Mouse (Mus musculus): ENCODE measurements around the gene Zdhhc3.
A peak's percentile ranks its signal among the peaks of the same experiment; 100 is the strongest.

Gene Zdhhc3

DNA sequence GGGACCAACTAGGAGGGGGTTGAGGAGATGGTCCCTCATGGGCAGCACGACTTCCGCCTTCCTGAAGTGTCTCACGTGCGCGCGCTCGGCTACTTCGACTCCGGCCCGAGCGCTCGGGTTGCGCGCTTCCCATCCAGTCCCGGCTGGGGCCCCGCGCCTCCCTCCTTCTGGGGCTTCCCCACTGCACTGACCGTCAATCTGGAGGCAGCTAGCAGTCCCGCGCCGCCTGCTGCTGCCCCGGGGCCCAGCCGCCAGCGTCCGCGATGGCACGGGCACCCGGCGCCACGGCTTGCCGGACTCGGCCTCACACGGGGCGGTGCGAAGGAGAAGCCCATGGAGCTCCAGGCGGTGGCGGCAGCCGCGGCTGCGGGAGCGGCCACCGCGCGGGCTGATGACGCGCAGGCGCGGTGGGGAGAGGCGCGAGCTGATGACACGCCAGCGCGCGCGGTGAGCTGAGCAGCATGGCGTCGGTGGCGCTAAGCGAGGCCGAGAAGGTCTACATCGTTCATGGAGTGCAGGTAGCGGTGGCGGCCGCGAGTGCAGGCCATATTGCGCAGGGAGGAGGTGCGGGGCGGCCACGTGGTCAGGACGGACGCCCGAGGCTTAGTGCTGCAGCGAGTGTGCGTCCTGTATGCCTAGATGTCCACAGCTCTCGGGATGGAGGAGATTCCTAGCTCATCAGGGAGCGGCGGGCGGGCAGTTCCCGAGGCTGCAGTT, at the start of gene Zdhhc3, which contains the start of gene Exosc7:
TSS of gene Zdhhc3 (minus strand) at position 401 of the 717 bp plus-strand sequence.
TSS of gene Exosc7 (plus strand) at position 411 of the 717 bp plus-strand sequence.
- peak; percentile 87 for DNase-seq

DNA sequence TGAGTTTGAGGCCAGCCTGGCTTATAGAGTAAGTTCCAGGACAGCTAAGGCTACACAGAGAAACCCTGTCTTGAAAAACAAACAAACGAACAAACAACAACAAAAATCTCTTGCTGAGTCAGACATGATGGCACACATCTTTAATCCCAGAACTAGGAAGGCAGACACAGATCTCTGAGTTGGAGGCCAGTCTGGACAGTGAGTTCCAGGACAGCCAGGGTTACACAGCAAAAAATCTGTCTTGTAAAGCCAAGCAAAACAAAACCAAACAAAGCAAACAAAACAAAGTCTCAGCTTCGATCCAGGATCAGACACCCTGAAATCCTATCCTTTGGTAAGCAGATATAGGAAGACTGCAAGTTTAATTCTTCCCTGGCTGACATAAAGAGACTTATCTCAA, 48.8 kb upstream of the Zdhhc3 start:
- DNase-seq: no peak

DNA sequence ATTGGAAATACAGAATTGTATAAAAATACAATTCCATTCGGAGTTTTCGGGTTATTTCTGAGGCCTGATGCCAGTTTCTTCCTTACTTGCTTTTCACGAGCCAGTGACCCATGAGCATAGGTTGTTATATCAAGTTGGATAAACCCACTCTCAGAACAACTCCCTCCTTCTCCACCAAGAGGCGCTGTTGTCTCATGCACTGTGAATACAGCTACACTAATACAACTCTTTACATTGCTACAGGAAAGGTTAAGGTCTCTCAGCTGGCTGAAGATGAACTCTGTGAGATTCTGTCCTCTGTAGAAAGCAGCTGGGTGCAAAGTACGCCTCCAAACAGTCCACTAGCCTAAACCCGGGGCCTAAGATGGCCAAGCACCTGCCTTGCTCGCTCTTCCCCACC, 46.3 kb upstream of the Zdhhc3 start:
- peak; percentile 47 for DNase-seq

DNA sequence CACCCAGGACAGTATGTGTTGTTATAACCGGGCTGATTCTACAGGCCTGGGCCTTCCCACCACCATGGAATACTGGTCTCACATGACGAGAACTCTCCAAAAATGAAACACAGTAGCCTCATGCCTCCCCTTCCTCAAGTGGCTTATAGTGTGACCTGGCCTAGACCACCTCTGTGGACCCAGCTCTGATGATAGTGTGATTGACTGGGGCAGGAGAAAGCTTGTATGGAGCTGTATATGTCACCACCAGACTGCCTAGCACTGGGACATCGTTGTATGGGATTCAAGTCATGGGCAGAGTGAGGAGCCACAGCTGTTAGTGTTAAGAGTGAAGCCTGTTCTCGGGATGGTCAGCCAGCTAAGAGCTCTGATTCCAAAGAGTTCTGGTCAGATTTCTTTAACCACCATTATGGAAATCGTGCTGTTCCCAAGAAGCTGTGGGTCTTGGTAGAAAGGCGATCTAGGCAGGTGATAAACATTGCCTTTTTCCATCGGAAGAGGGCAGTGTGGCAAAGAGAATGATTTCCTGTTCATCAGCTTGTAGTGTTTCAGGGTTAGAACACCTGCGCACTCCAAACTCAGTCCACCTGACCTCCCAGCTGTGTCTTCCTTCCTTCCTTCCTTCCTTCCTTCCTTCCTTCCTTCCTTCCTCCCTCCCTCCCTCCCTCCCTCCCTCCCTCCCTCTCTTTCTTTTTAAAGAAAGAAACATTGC, 45.3 kb upstream of the Zdhhc3 start:
- peak; percentile 12 for DNase-seq

DNA sequence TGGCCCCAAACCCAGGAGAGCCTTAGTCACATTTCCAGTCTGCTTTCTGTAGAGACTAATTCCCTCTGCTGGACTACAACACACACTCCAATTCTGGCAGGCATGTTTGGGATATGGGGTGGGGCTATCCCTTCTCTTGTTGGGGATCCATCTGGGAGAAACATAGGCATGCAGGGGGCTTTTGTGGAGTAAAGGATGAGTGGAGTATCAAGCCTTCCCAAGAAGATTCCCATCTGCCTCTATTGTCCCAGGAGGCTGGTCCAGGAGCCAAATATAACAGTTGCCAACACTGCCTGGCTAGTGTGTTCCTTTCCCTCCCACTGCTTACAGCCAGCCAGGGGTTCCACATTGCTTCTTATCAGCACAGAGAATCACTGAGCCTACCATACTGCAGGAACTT, 44.7 kb upstream of the Zdhhc3 start:
- DNase-seq: peak; percentile 16

DNA sequence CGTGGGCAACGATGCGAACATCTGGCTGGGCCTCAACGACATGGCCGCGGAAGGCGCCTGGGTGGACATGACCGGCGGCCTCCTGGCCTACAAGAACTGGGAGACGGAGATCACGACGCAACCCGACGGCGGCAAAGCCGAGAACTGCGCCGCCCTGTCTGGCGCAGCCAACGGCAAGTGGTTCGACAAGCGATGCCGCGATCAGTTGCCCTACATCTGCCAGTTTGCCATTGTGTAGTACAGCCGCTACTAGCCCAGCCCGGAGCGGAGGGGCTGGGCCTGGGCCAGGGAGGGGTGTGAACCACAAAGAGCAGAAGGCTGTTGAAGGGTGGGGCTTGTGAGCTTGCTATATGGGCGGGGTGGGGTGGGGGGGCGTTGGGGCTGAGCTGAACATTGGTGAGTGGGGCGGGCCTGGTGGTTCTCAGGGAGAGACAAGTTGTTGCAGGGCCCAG, 43.9 kb upstream of the Zdhhc3 start:
- DNase-seq: peak; percentile 61

DNA sequence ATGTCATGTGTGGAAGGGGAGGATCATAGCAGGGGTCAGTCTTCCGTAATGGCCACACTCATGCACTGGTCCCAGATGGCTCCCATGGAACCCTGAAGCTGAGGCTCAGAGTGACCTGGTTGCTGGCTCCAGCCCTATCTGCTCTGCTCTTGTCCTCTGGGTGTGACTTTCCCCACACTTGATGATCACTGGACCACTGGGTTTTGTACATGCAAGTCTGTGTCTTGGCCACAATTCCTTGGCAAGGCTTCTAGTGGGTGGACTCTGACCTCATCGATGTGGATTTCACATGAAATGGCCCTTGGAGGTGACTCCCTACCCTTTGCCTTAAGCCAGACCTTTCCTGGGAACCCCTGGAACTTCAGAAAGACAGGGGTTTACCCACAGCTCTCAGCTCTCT, 40.1 kb upstream of the Zdhhc3 start:
- DNase-seq: no peak

DNA sequence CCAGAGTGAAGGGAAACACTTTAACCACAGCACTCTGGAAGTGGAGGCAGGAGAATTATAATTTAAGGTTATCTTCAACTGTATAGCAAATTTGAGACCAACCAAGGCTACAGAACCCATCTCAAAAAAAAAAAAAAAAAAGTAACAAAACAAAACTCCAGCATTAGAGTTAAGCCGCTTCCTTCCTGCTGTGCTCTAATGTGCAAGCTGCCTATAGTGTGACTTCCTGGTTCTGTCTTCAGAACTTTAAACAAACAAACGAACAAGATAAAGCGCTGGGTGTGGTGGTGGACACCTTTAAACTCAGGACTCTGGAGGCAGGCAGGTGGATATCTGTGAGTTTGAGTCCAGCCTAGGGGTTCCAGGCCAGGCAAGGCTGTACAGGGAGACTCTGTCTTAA, 39.0 kb upstream of the Zdhhc3 start:
- no peak for DNase-seq

DNA sequence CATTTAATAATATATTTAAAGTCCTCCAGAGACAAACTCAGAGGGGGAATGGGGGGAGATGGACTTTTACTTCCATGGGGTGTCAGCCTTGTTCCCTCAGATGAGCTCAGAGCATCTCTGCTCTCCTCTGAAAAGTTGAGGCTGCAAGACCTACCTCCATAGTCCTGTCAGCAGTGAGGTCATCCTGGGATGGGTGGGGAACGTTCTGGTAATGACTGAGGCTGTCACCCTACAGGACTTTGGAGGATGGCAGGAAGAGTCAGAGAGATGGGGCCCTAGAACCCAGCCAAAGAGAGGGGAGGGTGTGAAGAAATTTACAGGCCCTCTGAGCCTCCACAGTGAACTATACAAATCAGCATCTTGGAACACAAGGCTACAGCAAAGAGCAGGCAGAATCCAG, 38.6 kb upstream of the Zdhhc3 start:
- no peak for DNase-seq

DNA sequence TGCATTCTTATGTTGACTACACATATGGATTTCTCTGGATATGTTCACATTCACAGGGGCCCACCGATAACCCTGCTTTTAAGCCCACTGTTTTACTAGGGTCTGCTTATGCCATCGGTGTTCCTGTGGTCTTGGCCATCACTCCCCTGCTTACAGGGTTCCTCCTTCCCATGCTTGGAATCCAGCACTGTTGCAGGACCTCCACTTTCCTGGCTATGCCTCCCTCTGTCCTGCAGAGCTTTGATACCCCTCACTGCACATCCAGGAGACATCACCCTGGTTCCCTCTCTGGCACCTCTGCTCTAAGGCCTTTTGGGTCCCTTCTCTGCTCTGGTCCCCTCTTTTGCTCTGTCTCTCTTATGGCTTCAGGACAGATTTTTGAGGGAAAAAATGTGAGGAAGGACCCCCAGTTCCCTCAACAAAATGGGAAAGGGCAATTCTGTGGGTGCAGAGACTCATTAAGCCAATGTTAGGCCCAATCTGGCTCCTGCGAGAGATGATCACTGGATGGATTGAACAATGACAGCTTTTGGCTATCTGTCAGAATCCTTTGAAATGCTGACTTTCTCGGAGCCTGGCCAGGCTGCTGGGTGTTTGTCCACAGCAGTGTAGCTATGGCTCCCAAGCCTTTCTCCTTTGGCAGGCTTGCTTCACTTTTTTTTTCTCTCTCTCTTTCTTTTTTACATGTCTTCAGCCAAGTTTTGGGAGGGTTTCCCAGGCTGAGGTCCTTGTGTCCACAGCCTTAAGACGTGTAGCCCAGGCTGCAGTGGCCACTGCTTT, 37.4 kb upstream of the Zdhhc3 start, which contains the start of gene Clec3b:
TSS of gene Clec3b (plus strand) at position 706 of the 780 bp plus-strand sequence.
- DNase-seq: peak; percentile 36

DNA sequence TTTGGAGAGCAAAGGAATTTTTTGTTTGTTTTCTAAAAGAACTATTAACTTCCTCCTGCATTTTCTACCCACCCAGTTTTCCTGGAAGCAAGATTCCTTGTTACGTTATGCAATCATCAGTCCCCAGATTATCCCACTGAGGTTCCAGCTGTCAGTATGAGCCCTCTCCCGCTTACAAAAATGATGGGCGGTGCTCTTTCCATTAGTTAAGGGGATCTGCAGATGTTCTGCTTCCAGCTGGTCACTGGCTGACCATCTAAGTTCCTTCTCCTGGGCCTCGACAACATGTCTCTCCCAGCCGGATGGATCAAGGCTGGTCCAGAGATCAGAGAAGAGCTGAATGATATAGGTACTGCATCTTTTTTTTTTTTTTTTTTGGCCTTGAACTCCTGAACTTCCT, 35.4 kb upstream of the Zdhhc3 start:
- DNase-seq: no peak

DNA sequence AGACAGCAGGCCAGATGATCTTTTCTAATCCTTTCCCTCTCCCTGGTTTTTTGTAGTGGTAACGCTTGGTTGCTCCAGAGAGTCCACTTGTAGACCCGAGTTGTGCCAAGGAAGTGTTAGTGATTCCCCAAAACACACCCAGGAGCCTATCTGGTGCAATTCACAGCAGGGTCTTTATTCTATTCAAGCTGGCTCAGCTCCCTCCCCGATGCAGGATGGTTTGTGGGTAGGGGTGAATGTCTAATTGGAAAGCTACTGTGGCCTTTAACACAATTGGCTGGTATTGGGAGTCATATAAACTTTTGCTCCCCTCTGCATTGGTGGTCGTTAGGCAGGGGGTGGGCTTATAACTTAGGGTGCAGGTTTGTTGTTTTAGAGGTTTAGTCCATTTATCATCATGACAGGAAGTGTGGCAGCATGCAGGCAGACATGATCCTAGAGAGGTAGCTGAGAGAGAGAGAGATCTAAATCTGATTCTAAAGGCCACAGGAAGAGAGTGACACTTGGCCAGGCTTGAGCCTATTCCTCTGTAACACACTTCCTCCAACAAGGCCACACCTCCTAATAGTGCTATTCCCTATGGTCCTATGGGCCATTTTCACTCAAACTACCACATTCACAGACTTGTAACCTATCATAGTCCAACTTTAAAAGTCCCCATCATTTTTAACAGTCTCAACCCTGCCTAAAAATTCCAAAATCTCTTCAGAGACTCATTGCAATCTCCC, 27.0 kb upstream of the Zdhhc3 start:
- DNase-seq: no peak

DNA sequence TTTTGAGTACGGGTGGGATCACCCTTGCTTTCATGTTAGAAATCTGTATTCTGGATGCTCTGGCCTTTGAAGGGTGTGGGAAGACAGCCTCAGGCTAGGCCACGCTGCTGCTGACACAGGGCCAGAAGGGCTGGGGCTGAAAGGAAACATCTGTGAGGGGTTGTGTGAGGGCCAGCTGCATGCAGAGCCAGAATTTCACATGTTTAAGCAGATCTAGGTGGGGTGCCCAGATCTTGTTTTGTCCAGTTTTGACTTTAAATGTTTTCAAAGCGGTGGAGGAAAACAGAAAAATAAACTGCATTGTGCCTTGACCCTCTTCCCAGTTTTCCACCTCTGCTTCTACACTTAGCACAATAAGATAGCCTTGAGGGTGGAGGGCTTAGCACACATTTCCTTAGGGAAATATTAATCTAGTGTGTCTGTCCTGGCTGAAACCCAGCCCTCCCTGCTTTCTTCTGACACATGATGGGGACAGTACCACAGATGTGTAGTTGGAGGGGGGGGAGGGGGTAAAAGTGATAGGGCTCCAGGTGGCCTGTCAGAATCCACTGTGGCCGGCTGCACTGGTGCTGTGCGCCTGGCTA, 26.0 kb upstream of the Zdhhc3 start:
- no peak for DNase-seq

DNA sequence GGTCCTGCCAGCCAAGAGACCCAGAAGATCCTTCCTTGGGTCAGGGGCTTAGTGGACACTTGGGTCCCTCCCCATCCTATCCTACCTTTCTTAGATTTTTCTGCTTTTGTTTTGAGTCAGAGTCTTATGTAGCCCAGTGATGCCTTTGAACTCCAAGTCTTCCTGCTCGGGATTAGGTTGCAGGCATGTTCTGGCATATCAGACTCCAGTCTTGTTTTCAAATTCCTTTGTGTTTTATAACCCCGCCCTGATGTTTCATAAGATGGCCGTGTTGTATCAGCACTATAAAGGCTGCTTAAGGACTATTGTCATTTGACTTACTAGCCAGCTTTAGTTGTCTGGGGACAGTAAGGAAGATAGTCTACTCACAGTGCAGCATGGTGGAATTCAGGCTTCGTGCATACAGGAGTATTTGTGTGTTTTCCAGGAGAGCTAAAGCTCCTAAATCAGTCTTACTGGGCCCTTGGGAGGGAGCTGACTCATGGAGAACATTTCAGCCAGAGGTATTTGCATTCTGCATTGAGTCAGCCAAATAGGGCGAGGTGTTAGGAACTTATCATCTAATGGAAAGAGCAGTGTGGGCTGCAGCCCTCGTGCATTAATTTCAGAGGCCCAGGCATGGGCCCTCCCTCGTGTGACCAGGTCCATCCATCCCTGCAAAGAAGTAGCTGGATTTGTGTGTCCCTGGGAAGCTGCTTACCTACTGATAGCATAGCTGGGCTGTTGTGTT, 24.1 kb upstream of the Zdhhc3 start:
- DNase-seq: no peak

DNA sequence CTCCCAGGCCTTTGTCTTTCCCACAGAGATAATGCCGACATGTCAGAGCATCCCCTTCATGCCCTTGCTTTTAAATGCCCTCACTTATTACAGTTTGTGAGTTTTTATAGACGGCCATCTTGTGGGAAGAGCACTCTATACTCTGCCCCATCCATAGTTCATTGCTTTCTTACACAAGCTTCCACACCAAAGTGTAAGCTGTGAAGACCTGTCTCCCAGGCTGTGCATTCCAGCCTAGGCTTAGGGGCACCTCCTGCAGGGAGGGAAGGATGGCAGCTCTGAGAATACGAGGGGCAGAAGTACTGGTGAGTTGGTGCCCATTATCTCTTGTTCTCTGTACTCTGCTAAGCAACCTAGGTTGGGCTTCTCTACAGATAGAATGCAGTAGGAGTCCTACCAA, 20.0 kb upstream of the Zdhhc3 start:
- DNase-seq: no peak

DNA sequence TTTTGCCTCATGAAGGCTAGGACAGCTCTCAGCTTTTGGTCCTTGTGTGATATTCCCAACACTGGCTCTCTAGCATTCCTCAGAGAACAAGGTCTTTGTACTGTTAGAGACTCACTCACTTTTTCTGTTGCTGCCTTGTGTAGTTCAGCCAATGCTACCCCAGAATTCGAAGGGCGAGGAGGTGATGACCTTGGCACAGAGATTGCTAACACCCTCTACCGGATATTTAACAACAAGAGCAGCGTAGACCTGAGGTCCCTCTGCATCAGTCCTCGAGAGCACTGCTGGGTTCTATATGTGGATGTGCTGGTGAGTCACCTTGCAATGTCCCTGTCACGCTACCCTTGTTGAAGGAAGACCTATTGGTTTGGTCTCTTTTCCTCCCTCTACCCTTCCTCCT, 14.7 kb upstream of the Zdhhc3 start:
- DNase-seq: no peak

DNA sequence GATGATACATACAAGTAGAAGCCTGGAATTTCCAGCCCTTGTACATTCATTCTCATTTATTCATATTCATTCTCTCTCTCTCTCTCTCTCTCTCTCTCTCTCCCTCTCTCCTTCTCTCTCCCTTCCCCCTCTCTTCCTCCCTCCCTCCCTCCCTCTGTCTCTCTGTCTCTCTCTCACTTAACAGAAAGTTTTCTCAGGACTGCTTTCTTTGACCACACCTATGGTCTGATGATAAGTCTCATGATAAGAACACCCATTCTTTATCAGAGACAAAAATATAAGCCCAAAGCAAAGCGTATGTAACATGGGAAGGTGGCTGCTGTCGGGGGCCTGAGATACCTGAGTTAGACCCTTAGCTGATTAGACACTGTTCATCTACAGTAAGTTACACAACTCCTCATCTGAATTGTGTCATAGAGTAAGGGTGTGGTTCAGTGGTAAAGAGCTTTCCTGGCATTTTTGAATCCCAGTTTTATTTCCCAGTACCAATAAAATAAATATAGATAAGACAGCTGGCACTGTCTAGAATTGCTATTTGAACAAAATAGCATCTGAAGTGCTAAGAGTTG, 11.5 kb upstream of the Zdhhc3 start:
- no peak for DNase-seq

DNA sequence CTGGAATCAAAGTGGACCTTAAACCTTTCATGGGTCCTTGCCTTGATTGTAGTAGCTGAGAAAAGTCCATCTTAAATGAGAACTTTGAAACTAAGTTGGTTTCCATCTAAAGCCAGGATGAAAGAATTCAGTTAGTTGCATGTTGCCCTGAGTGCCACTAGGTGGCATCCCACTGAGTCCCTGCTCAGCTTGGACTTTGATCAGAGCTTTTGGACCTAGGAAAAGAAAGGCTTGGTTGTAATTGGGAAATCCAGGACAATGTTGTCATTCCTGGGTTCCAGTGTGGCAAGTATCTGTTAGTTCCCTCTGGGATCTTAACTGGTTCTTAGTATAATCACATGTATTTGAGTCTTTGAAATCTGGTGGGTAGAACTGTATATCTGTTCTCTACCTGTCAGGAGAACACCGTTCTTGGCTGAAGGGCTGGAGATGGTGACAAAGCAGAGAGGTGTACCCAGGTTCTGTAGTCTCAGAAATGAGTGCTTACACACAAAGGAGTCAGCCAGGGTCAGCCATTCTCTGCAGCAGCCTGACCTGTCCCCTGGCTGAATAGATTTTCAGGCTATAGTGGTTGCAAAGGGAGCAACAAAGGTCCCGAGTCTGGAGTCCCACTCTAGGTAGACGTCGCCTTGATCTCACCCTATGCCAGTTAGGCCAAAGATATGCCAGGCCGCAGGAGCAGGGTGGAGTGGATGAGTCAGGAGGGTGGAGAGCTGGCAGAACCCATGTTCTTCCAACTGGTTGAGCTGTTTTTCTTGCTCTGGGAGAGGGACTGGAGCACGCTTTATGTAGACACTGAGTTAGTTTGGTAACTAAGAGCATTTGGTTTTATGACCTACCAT, 10.8 kb upstream of the Zdhhc3 start:
- DNase-seq: no peak

DNA sequence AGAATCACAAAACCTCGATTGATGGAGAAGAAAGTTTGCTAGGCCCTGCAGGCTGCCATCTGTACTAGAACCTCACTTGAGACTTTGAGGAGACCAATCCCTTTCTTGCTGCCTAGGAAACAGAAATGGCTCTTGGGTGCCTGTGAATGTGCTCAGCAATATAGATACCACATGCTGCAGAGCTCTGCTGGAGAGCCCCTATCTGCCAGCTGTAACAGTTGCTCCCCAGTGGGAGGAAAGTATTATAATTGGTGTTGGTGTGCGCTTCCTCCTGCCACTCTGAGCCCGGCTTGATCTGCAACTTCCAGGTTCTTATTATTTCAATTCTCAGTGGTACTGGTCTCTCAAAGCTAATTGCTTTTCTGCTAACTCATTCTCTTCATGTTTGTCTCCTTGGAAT, 10.0 kb upstream of the Zdhhc3 start:
- DNase-seq: no peak

DNA sequence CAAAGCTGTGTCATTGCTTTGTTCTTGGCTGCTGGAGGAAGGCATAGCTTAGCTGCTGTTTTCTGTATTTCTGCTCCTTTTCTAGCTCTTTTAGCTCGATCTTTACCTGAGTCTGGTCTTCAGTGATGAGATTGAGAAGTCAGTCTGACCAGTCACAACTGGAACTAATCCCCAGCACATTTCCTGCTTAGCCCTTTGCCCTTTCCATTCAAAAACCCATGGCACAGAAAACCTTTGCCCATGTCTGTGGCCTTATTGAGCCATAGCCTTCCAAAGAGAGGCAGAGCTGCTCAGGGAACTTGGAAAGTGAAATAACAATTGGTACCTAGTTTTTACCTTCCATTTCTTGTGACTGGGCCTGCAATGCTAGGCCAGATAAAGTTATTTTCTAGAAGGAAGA, 2.6 kb upstream of the Zdhhc3 start:
- DNase-seq: no peak

Measured in layer of hippocampus, adult 9-11 months (tissue).